Mouse (Mus musculus) ES-E14 (cell line): ENCODE measurements at regions not wholly inside any gene's neighbourhood (a gene's known extent, or its start where the extent isn't known, plus 50 kb on each side); places are given as distances from the start of the nearest gene placed in this dataset.

Experiments
- HCFC1 ChIP-seq: IDR thresholded peaks from 2 replicates; pipeline ENCODE4 v1.6.1; 2012; ENCODE audit warnings: low read length, inconsistent platforms, borderline replicate concordance; ENCODE audit not compliant: insufficient read depth
- MAFK ChIP-seq: IDR thresholded peaks from 2 replicates; pipeline ENCODE4 v1.6.1; 2014; ENCODE audit warnings: mild to moderate bottlenecking, low read depth, low read length, inconsistent platforms; ENCODE audit not compliant: insufficient read depth
- ZC3H11A ChIP-seq: IDR thresholded peaks from 2 replicates; pipeline ENCODE4 v1.6.1; 2012; ENCODE audit warnings: low read depth, mild to moderate bottlenecking, inconsistent platforms, low read length, borderline replicate concordance
- ZNF384 ChIP-seq: IDR thresholded peaks from 2 replicates; pipeline ENCODE4 v1.6.1; 2012; ENCODE audit warnings: low read depth, low read length, inconsistent platforms

- no peak for TF ChIP-seq MAFK
- TF ChIP-seq ZNF384, result no peak
- TF ChIP-seq ZC3H11A, result no peak
- no peak for TF ChIP-seq HCFC1
Measured at GRCm38 (mm10) chr1:186898203-186898602, 69.0 kb upstream of the D1Pas1 start.
